Mouse (Mus musculus) cerebellum, postnatal 10 days (tissue): ENCODE results near the gene AB124611.
"Not testable (repeated sequence)": the region's sequence is repeated elsewhere in the genome, so short reads cannot be mapped to it uniquely, and the experiment has no call there.

ENCODE experiments used
- DNase-seq, 2 experiments: peaks; one replicate each; pipeline ENCODE4 v3.0.0; 2021; ENCODE audit warnings: mixed read lengths in 2 of 2

The AB124611 gene

GRCm38 (mm10) chr9:21525937-21526633, at the start of gene AB124611:
AB124611 (plus strand) TSS chr9:21526176.
- no peak for DNase-seq

GRCm38 (mm10) chr9:21477707-21478106, 48.3 kb upstream of the AB124611 start:
- no peak for DNase-seq

GRCm38 (mm10) chr9:21484065-21484464, 41.9 kb upstream of the AB124611 start:
- peak; percentile 80 to 83 for DNase-seq

- DNase-seq: not testable (repeated sequence)
These were observed 37.7 kb upstream of the AB124611 start for GRCm38 (mm10) chr9:21488246-21488645.

GRCm38 (mm10) chr9:21490696-21491095, 35.3 kb upstream of the AB124611 start:
- DNase-seq: no peak

- no peak for DNase-seq
These were observed 32.1 kb upstream of the AB124611 start for GRCm38 (mm10) chr9:21493907-21494306.

- no peak for DNase-seq
These were observed 31.2 kb upstream of the AB124611 start for GRCm38 (mm10) chr9:21494726-21495125.

GRCm38 (mm10) chr9:21496308-21497049, 29.5 kb upstream of the AB124611 start:
- DNase-seq: no peak

GRCm38 (mm10) chr9:21497050-21497542, 28.9 kb upstream of the AB124611 start:
- DNase-seq: no peak

- DNase-seq: no peak
These were observed 28.3 kb upstream of the AB124611 start for GRCm38 (mm10) chr9:21497664-21498063.

GRCm38 (mm10) chr9:21498284-21498902, 27.6 kb upstream of the AB124611 start:
- no peak for DNase-seq

- DNase-seq: no peak
These were observed 22.6 kb upstream of the AB124611 start for GRCm38 (mm10) chr9:21503352-21503751.

GRCm38 (mm10) chr9:21505767-21506166, 20.2 kb upstream of the AB124611 start:
- DNase-seq: no peak

- DNase-seq: peak; percentile 42 to 44
These were observed 18.1 kb upstream of the AB124611 start for GRCm38 (mm10) chr9:21507753-21508430.

- peak in 1 of 2 experiments; percentile 32 for DNase-seq
These were observed 17.0 kb upstream of the AB124611 start for GRCm38 (mm10) chr9:21508871-21509404.

- peak; percentile 97 for DNase-seq
These were observed 15.9 kb upstream of the AB124611 start, which contains the start of gene Tmed1 for GRCm38 (mm10) chr9:21509772-21510688. Tmed1 (minus strand) TSS chr9:21510252.

- no peak for DNase-seq
These were observed 15.3 kb upstream of the AB124611 start for GRCm38 (mm10) chr9:21510689-21511015.

GRCm38 (mm10) chr9:21511052-21511451, 14.9 kb upstream of the AB124611 start:
- no peak for DNase-seq

GRCm38 (mm10) chr9:21513466-21513865, 12.5 kb upstream of the AB124611 start:
- no peak for DNase-seq

- DNase-seq: no peak
These were observed 8.0 kb upstream of the AB124611 start for GRCm38 (mm10) chr9:21517947-21518495.

- not testable (repeated sequence) for DNase-seq
These were observed 7.3 kb upstream of the AB124611 start for GRCm38 (mm10) chr9:21518690-21519089.
